In the genomic region with DNA sequence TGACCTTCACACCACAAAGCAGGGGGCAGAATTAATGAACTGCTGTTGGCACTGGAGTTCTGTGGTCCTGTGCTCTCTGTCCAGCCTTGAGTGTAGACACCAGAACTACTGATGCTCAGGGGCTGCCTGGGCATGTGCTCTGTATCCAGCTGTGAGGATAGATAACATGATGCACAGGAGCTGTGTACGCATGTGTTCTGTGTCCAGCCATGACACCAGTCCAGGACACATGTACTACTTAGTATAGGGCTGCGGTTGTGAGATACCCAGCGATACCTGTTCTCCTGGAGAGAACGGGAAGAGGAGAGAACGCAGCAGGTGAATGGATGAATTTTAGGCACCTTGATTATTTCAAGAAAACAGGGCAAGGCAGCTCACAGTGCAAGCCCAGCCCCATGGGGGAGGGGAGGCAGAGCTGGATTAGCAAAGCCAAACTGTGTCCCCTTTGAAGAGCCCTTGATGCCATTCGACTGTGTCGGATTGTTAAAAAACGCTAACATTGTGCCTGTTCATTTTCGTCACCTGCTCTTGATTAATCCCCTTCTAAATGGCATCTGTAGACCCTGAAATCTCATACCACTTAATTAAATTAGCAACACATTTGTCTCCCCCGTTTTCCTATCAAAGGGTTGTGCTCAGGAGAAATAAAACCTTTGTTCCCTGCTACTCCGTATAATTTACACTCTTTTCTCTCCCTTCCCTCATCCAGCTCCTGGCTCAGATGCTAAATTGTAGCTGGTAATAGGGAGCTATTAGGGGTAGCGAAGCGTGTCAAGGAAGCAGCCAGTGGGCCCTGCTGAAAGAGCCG, we compare ENCODE assay signal across 13 mouse cellular contexts.
DNase-seq lines count a peak whose midpoint lies in the region; ATAC-seq and TF ChIP-seq lines count a peak whose summit lies in the region.
"Had no signal": no experiment of that assay in that cellular context is flagged by ENCODE, and none has a peak within 500 bp of the region (broad histone marks: within the 10 kb centered on the region; RNA-seq: fewer than 3 reads in every experiment).

No protein-coding gene starts in this region.

- no peak for TF ChIP-seq POLR2A in heart, adult 2 months (IDR thresholded peaks at IDR 0.05; ENCODE audit: insufficient read depth, low read depth, low read length)

- H3K27me3 ChIP-seq in limb, embryonic 11.5 days (ENCODE audit: control insufficient read depth, insufficient read depth, low read length), result no peaks in the 10 kb centered on the region
- H3K27me3 ChIP-seq in limb, embryonic 10.5 days (ENCODE audit: low read depth, poor library complexity, severe bottlenecking), result peaks cover 41% of the 10 kb centered on the region
- H3K27me3 ChIP-seq in hindbrain, embryonic 10.5 days (ENCODE audit: insufficient read depth, poor library complexity, severe bottlenecking), result peaks cover 78% of the 10 kb centered on the region
- H3K27me3 ChIP-seq in midbrain, embryonic 14.5 days (ENCODE audit: control insufficient read depth, insufficient read depth, low read length), result peaks cover 7% of the 10 kb centered on the region; the same call in 1 of the 2 replicates
- no peaks in the 10 kb centered on the region for H3K27me3 ChIP-seq in heart, adult 2 months (ENCODE audit: control insufficient read depth, insufficient read depth, low read length)
- H3K27me3 ChIP-seq: liver, embryonic 13.5 days; megakaryocyte, embryonic 14.5 days had no signal

- no peaks in the 10 kb centered on the region for H3K9me3 ChIP-seq in limb, embryonic 11.5 days (ENCODE audit: control insufficient read depth, low read length)
- H3K9me3 ChIP-seq in limb, embryonic 10.5 days (replicated peaks), result no peaks in the 10 kb centered on the region
- H3K9me3 ChIP-seq in hindbrain, embryonic 10.5 days, result 0 out of 2 replicates have a peak, but pooled peaks cover 6% of the 10 kb centered on the region
- no peaks in the 10 kb centered on the region for H3K9me3 ChIP-seq in midbrain, embryonic 14.5 days (ENCODE audit: control insufficient read depth, low read length)
- H3K9me3 ChIP-seq: liver, embryonic 13.5 days had no signal

- no peak for TF ChIP-seq CTCF in heart, adult 2 months (IDR thresholded peaks at IDR 0.05)

- H3K4me2 ChIP-seq in limb, embryonic 11.5 days (ENCODE audit: low read depth, severe bottlenecking), result no peak overlapping the region
- no peak overlapping the region for H3K4me2 ChIP-seq in midbrain, embryonic 14.5 days (ENCODE audit: low read length)
- H3K4me2 ChIP-seq: liver, embryonic 13.5 days had no signal

- no peak overlapping the region for H3K27ac ChIP-seq in limb, embryonic 11.5 days (replicated peaks; ENCODE audit: low read depth, low read length)
- no peak overlapping the region for H3K27ac ChIP-seq in limb, embryonic 10.5 days
- peak overlapping the region; percentile 75 for H3K27ac ChIP-seq in hindbrain, embryonic 10.5 days
- peak overlapping the region; percentile 56 for H3K27ac ChIP-seq in midbrain, embryonic 14.5 days (replicated peaks; ENCODE audit: low read depth, low read length)
- no peak overlapping the region for H3K27ac ChIP-seq in heart, adult 2 months
- H3K27ac ChIP-seq: liver, embryonic 13.5 days had no signal

- ATAC-seq in limb, embryonic 11.5 days (ENCODE audit: insufficient number of reproducible peaks, low FRiP score, low TSS enrichment, low read depth), result no peak; the same call in 1 of the 2 replicates
- peak; percentile 83 for ATAC-seq in midbrain, embryonic 14.5 days (ENCODE audit: low FRiP score, low TSS enrichment)
- ATAC-seq: Patski had no signal

- no peak overlapping the region for H3K4me3 ChIP-seq in limb, embryonic 11.5 days (ENCODE audit: low read depth, low read length)
- no peak overlapping the region for H3K4me3 ChIP-seq in limb, embryonic 10.5 days
- no peak overlapping the region for H3K4me3 ChIP-seq in hindbrain, embryonic 10.5 days
- no peak overlapping the region for H3K4me3 ChIP-seq in midbrain, embryonic 14.5 days (replicated peaks; ENCODE audit: low read depth, low read length)
- H3K4me3 ChIP-seq in heart, adult 2 months, result no peak overlapping the region
- H3K4me3 ChIP-seq: liver, embryonic 13.5 days; megakaryocyte, embryonic 14.5 days had no signal

- H3K36me3 ChIP-seq in limb, embryonic 11.5 days (ENCODE audit: control insufficient read depth, insufficient read depth, low read length), result no peaks in the 10 kb centered on the region
- H3K36me3 ChIP-seq in limb, embryonic 10.5 days, result no peaks in the 10 kb centered on the region
- no peaks in the 10 kb centered on the region for H3K36me3 ChIP-seq in hindbrain, embryonic 10.5 days
- H3K36me3 ChIP-seq in midbrain, embryonic 14.5 days (ENCODE audit: control insufficient read depth, insufficient read depth, low read length), result no peaks in the 10 kb centered on the region
- no peaks in the 10 kb centered on the region for H3K36me3 ChIP-seq in heart, adult 2 months (ENCODE audit: control insufficient read depth, insufficient read depth, low read length)
- H3K36me3 ChIP-seq: liver, embryonic 13.5 days had no signal

- no peaks in the 10 kb centered on the region for H3K4me1 ChIP-seq in limb, embryonic 11.5 days (ENCODE audit: control insufficient read depth, insufficient read depth, low read length)
- peaks cover 15% of the 10 kb centered on the region for H3K4me1 ChIP-seq in limb, embryonic 10.5 days
- peaks cover 36% of the 10 kb centered on the region for H3K4me1 ChIP-seq in hindbrain, embryonic 10.5 days (replicated peaks)
- peaks cover 12% of the 10 kb centered on the region for H3K4me1 ChIP-seq in midbrain, embryonic 14.5 days (ENCODE audit: control insufficient read depth, insufficient read depth, low read length)
- no peaks in the 10 kb centered on the region for H3K4me1 ChIP-seq in heart, adult 2 months (ENCODE audit: control insufficient read depth, insufficient read depth, low read length)
- H3K4me1 ChIP-seq: liver, embryonic 13.5 days; megakaryocyte, embryonic 14.5 days had no signal

- no peak overlapping the region for H3K9ac ChIP-seq in limb, embryonic 11.5 days (ENCODE audit: low read length)
- H3K9ac ChIP-seq in midbrain, embryonic 14.5 days (replicated peaks; ENCODE audit: low read length), result no peak overlapping the region
- H3K9ac ChIP-seq in heart, adult 2 months (ENCODE audit: low read depth, low read length), result no peak overlapping the region
- H3K9ac ChIP-seq: liver, embryonic 13.5 days had no signal

- WGBS in limb, embryonic 11.5 days, result 31% methylated on average over 14 of the region's 14 CpGs
- 40% methylated on average over 14 of the region's 14 CpGs for WGBS in limb, embryonic 10.5 days
- 34% methylated on average over 14 of the region's 14 CpGs for WGBS in hindbrain, embryonic 10.5 days
- WGBS in midbrain, embryonic 14.5 days, result 20% methylated on average over 14 of the region's 14 CpGs
- WGBS in heart, adult 2 months, result 65% methylated on average over 14 of the region's 14 CpGs

- TF ChIP-seq EP300 in heart, adult 2 months (IDR thresholded peaks at IDR 0.05; ENCODE audit: insufficient read depth, low read depth, low read length), result no peak

- H3K79me2 ChIP-seq in heart, adult 2 months (replicated peaks; ENCODE audit: control insufficient read depth, insufficient read depth, low read length), result no peaks in the 10 kb centered on the region

- intact Hi-C loops in gastrocnemius, postnatal 36 days (cut with DNase I), result no loop called here
- intact Hi-C loops in heart, adult 2 months (cut with DNase I), result no loop called here

- peak; percentile 27 for DNase-seq in limb, embryonic 11.5 days (ENCODE audit: low spot score)
- no peak for DNase-seq in limb, embryonic 10.5 days (ENCODE audit: low spot score)
- DNase-seq in hindbrain, embryonic 10.5 days (ENCODE audit: low spot score), result peak; percentile 35
- peak; percentile 77 for DNase-seq in midbrain, embryonic 14.5 days
- DNase-seq in gastrocnemius, postnatal 36 days, result no peak
- DNase-seq in heart, adult 2 months, result no peak
- no peak for DNase-seq in adrenal gland, adult (ENCODE audit: inconsistent age in 2 of 2, low spot score in 1 of 2)
- no peak for DNase-seq in thymus, postnatal 10 days (ENCODE audit: low spot score in 2 of 2)
- DNase-seq: adrenal gland, postnatal 25 days; cerebellum, postnatal 14 days; liver, embryonic 13.5 days had no signal

Comparison
In these comparisons a context has a peak if more than half of its experiments do, and no peak if none do; other contexts are left out.
1. DNase-seq: peak in limb, embryonic 11.5 days (single experiment), hindbrain, embryonic 10.5 days (single experiment) and midbrain, embryonic 14.5 days (single experiment); none in limb, embryonic 10.5 days (single experiment), gastrocnemius, postnatal 36 days (0 of 2), heart, adult 2 months (0 of 2), adrenal gland, adult (0 of 2) and thymus, postnatal 10 days (0 of 2).
2. H3K27ac ChIP-seq: peak in hindbrain, embryonic 10.5 days (single experiment) and midbrain, embryonic 14.5 days (single experiment); none in limb, embryonic 11.5 days (single experiment), limb, embryonic 10.5 days (single experiment) and heart, adult 2 months (single experiment).